Mouse (Mus musculus) monocyte, adult 2 months (primary cell): Measurements from ENCODE around the gene Fbxw2.
A peak's percentile ranks its signal among the peaks of the same experiment; 100 is the strongest.
"Not testable (repeated sequence)": the region's sequence is repeated elsewhere in the genome, so short reads cannot be mapped to it uniquely, and the experiment has no call there.

ENCODE experiments used
- DNase-seq, 2 experiments: peaks; one replicate each; pipeline ENCODE4 v3.0.0; 2022; ENCODE audit warnings: low spot score in 2 of 2, low read depth in 1 of 2

Fbxw2 gene

DNA sequence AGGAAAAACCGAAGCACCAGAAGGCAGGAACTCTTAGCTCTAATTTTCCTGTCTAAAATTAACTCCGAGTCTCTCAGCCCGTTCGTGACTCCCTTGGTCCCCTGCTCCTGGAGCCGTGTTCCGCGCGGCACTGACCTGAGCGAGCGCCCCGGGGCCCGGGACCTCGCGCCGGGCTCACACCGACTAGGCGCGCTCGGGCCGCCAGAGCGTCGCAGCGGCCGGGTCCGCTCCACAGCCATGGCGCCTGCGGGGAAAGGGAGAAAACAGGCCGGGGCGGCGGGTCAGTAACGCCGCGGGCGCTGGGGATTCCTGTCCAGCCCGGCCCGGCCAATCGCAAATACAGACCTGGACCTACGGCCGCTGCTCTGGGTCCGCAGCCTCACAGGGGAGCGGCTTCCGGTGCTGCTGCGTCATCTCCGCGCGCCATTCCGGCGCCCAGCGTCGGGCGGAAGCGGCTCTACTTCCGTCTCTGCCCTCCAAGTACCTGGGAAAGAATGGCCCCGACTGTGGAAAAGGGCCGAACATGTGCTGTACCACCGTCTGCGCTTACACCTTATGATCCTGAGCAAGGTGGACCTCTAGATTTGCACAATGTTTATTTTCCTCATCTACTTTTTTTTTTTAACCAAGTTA, at the start of gene Fbxw2:
Fbxw2 (minus strand) TSS at position 485 of the 633 bp plus-strand sequence.
- DNase-seq: peak; percentile 54 to 84

DNA sequence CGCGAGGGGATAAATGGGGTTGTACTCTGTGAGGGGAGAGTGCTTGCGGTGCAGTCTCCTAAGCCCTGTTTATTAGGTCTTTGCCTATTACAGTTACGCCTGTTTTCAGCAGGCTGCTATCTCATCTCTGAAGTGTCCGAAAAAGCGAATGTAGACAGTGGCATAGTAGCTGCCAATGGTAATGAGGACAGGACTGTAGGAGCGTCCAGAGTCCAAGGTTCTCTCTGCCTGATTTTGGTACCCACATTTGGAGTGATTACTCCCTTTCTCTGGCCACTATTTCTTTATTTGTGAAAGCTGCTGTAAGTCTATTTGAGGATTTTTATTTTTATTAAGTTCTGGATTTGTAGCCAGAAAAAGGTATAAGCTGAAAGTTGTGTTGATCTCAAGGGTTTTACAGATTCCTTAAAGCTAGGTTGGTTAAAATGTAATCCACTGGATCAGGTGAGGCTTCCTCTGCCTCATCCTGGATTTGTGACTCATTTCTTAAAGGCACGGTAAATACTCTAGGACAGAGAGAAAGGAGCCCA, 48.8 kb upstream of the Fbxw2 start, which contains the start of gene Psmd5:
Psmd5 (minus strand) TSS at position 153 of the 530 bp plus-strand sequence.
- DNase-seq: no peak

DNA sequence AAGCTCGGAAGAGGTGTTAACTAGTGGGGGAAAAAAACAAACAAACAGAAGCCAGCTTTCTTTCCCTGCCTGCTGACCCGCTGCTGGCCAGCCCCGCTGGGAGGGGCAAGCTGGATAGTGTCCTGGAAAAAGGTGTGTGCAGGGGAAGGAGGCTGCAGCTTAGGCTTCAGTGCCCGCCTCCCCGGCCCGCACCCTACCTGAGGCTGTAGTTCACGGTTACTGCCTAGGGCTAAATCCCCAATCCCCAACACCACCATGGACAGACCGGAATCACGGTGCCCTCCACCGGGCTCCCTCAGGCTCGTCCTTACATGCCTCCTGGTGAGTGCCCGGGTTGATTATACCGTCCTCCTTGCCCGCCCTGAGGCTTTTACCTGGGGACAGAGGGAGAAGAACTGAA, 48.2 kb upstream of the Fbxw2 start, which contains the start of gene Cutal:
Cutal (plus strand) TSS at position 126 of the 400 bp plus-strand sequence.
- no peak for DNase-seq

DNA sequence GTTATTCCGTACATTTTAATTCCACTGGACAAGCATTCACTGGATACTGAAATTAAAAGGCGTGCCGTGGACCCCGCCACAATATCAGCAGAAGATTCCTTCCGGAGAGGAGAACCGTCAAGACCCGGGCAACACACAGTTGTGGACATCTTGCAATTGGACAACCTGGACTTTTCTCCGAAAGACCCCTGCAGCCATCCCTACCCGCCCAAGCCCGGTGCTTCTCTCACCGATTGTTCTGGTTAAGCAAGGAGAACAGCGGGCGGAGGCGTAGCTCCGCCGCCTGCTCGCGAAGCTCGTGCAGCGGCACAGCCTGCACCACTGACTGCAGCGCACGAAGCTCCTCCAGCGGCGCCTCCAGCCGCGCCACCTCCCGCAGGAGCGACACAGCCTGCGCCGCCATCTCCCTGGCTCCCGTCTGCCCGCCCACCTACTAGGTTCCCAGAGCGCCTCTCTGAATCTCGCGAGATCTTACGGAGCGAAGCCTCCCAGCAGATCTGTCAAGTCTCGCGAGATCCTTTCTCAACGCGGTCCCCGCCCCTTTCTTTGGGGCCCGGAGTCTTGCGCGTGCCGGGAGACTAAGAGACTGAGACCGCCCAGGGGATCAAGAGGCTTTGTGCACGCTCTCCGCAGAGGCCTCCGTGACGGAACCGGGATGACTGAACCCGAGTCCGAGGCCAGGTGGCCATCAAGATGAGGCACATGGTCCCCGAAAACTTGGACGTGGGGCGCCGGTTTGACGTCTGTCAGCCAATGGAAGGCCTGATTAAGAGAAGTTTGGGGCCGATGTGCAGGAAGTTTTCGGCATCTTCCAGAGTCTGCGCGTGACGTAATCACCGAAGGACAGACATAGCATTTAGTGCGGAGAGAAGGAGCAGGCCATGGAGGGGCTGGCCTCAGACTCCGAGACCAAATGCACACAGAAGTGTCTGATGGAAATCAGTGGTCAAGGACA, 44.7 kb upstream of the Fbxw2 start:
- peak; percentile 86 to 90 for DNase-seq

DNA sequence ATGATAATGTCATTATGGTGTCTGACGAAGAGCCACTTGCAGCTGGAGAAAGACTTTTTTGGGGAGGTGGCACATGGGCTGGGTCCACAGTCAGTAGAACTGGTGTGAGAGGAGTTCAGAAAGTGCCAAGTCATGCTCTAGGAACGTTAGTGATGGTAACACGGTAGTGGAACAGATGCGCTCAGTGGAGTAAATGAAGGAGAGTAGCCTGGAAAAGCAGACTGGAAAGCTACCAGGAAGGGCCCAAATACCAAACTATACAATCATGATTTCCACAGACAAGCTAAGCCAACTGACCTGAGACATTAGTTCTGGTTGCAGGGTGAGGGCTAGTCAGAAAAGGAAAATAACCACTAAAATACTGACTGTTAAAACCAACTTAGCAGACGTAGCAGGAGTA, 43.6 kb upstream of the Fbxw2 start:
- DNase-seq: no peak

DNA sequence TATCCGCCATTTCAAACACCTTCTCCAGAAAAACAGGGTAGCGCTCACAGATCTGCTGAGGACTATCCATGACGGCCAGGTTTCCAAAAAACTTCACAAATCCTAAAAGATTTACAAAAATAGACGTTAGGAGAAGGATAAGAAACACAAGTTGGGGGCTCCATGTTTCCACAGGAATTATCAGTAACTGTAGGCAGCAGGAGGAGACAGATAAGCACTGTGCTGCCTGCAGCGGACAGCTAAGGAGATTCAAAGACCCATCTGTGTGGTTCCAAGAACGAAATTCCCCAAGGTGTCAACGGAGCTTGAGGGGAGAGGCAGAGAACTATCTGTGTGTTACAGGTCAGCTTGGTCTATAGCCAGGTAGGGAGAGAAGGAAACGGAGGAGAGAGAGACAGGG, 31.6 kb upstream of the Fbxw2 start:
- DNase-seq: no peak

DNA sequence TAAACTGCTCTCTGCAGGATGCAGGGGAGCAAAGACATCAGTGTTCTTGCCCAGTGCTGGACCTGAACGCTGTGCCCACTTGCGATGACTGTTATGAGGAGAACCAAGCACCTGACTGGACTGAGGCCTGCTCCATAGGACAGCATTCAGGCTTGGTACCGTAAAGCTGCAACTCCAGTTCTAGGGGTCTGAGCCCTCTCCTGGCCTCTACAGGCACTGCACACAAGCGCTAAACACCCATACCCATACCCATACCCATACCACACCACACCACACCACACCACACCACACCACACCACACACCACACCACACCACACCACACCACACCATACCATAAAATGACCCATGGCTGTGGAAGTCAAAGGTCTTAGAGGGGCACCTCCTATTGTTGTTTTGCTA, 29.2 kb upstream of the Fbxw2 start:
- DNase-seq: no peak

DNA sequence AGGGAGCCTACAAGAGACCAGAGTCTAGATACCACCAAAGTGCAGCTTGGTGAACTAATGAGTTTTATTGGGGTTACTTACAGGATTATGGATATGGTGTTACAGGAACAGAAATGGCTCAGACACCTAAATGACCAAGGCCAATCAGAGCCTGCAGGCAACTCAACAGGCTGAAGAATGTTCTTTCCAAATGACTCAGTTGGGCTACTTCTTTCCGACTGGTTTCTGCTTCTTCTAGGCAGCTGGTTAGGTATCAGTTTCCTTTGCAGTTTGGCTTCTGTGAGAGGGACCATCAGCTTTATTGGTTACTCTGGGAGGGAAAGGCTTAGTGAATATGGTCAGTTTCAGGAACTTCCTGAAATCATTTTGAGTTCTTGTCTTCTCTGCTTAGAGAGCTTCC, 21.6 kb upstream of the Fbxw2 start:
- DNase-seq: no peak

DNA sequence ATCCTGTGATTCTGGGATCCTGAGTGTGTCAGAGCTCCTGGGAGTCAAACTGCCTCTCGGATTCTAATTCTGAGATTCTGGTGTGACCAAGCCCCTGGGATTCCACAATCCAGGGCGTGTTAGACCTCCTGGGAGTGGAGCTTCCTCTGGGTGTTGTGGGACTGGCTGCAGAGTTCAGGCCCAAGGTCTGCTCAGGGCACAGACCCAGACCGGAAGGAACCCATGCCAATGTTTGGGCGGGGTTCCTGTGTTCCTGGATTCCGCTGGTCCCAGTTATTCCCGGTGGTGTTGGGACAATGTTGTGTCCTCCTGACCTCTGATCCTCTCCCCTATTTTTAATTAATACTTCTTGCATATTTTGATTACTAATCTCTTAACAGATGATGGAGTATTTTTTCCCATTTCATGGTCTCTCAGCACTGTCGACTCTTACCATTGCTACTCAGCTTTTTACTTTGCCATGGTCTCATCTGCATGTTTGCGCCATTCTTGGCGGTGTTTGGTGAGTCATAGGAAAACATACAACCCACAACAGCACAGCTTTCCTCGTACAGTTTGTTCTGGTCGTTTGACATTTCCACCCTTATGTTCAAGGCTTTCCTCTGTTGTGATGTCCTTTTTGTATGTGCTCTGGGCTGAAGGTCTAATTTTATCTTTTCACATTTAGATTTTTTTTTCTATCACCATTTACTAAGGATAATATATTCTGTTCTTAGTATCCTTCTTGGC, 17.3 kb upstream of the Fbxw2 start:
- no peak for DNase-seq

DNA sequence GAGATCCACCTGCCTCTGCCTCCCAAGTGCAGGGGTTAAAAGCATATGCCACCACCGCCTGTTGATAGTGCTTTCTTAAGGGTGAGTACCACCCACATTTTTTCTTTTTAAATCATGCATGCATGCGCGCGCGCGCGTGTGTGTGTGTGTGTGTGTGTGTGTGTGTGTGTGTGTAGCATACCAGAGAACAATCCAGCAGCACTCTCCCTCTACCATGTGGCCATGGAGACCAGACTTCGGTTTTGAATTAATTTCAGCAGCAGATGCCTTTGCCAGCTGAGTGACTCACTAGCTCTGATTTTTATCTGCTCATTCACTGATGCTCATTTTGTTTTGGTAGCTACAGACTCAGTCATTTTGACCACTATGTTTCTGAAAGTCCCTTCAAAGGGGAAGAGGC, 15.6 kb upstream of the Fbxw2 start:
- no peak for DNase-seq

DNA sequence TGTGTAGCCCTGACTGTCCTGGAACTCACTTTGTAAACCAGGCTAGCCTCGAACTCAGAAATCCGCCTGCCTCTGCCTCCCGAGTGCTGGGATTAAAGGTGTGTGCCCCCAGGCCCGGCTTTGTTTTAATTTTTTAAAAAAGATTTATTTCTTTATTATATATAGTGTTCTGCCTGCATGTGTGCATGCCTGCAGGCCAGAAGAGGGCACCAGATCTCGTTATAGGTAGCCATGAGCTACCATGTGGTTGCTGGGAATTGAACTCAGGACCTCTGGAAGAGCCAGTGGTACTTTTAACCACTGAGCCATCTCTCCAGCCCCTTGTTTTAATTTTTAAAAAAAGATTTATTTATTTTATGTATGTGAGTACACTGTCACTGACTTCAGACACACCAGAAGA, 14.0 kb upstream of the Fbxw2 start:
- DNase-seq: not testable (repeated sequence)

DNA sequence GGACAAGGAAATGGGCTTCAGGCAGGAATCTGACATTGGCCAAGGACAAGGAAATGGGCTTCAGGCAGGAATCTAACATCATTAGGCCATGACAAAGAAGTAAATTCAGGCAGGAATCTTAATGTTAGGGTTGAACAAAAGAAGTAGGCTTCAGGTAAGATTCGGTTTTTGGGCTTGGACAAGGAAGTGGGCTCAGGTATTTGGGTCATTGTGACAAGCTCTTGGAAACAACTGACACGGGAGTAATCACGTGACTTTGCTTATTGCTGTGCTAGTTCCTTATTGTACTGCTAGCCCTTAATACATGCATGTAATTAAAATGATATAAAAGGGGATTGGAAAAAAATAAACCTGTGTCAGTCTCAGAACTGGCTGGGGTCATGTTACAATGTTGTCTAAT, 9.6 kb upstream of the Fbxw2 start:
- no peak for DNase-seq

DNA sequence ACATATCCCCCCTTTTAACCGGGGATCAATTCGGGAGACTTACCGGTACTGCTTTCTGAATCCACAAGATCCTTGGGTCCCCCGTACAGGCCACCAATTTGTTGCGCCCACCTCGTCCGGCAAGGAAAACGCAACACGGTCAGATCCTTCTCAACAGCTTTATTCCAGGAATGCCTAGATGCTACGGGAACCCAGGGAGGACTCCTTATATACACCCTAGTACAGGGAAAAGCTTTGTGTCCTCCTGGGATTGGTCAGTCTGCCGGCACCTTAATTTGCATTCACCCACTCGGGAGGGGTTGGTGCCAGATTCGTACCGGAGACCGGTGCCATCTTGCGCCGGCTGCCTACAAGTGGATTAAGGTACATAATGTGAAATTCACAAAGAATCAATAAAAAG, 7.5 kb upstream of the Fbxw2 start:
- no peak for DNase-seq

DNA sequence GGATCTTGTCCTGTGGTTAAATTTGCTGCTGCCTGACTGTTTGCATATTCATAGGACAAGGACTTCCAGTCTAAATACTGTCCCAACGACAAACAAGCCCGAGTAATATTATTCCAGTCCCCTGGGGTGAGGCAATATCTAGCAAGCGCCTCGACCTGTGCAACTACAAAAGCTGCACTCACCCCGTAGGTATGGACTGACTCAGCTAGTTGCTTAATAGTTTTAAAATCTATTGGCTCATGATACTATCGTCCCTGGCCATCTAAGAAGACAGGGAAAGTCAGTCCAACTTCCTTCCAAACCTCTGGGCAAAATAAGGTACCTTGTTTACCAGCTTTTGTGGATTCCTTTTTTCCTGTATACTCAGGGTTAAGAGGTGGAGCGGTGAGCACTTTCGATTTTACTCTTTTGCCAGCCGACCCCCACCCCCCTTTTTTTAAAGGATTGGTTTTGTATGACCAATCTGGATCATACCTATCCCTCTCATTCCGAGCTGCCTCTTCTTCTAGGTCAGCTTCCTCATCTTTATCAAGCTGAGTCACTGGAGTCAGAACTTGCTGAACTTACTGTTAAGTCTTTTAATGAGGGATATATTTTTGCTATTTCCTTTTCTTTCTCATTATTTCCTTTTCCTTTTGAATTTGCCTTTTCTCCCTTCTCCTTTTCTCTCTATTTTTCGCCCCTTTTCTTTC, 6.8 kb upstream of the Fbxw2 start, which contains the start of gene Gm34653:
Gm34653 (plus strand) TSS at position 242 of the 692 bp plus-strand sequence.
- not testable (repeated sequence) for DNase-seq

DNA sequence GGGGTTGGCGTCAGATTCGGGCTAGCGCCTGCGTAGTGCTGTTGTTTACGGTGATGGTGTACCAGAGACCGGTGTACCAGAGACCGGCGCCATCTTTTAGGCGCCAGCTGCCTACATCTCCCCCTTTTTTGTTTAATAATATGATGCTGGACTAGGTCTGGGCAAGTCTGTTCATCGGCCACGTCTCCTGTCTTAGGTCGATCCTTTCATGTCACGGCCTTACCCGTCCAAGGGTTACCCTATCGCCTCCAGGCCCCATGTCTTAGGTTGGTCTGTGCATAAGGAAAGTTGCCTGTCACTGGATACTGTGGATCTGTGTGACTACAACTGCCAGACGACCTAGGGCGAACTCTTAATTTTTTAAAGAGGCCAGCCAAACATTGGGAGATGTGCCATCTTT, 4.0 kb upstream of the Fbxw2 start:
- not testable (repeated sequence) for DNase-seq

DNA sequence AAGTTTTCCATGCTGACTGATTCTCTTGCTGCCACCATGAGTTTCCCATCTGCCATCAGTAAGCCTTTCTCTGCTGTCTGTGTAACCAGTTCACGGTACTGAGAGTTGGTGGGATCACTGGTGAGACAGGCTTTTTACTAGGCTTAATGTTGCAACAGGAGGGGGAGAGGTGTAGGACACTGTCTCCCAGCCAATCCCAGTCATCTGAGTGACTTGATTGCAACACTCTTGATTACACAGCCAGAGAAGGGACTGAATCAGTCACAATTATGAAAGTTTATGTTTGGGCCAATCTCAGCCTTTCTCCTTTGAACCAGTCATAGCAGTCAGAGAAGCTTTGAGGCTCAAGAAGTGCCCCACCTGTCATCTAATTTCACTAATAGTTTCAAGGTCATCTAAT, 1.9 kb upstream of the Fbxw2 start:
- DNase-seq: peak in 1 of 2 experiments; percentile 5

DNA sequence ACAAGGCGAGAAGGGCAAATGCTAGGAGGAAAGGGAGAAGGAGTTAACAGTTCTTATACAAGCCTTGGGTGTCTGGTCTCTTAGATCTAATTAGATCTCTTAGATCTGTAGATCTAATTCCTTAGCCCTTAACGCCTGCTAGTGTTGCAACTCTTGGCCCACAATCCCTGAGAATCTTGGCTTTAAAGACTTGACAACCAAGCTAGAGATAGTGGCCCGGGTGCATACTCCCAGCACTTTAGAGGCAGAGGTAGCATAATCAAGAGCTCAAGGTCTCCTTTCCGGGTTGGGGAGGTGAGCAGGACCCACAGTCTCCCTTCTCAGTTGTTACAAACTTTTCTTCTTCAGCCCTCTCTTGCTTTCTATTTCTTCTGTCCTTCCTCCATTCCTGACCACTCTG, 1.5 kb upstream of the Fbxw2 start:
- DNase-seq: no peak

DNA sequence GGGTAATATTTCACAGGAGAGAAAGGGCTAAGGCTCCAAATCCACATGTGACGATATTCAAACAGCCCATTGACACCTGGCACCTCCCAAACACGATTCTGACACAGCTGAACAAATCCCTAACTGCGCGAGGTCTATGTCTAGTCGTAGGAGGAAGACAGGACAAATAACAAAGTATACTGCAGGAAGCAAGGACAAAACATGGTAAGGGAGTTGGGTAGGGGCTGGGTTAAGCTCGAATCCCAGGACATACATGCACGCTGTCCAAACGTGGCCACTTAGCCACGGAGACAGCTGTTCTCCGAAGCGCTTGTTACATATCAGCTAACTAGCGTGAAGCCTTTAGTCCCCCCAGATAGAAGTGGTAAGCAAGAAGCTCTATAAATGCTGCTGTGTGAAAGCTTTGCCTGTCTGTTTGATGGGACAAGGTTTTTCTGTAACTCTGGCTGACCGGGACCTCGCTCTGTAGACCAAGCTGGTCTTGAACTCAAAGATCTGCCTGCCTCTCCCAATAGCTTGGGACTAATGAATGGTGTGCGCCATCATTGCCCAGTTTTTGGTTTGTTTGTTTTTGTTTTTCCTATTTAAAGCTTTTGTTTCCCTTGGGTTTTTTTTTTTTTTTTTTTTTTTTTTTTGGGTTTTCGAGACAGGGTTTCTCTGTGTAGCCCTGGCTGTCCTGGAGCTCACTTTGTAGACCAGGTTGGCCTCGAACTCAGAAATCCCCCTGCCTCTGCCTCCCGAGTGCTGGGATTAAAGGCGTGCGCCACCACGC, 535 bp upstream of the Fbxw2 start:
- DNase-seq: no peak

DNA sequence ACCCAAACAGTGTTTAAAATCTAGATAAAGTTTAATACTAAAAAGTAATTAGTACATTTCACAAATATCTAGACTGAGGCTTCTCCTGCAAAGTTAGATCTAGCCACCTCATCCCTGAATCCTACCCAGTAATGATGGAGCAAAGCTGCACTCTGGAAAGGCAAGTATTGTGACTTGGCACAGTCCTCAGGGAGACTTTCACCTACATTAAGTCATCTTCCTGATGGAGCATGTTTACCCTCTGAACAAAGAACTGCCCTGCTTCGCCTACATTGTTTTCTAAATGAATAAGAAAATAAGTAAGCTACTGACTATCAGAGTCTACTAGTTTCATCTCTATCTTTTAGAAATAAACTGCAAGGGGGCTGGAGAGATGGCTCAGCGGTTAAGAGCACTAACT, 7.6 kb downstream of the Fbxw2 start:
- DNase-seq: no peak

DNA sequence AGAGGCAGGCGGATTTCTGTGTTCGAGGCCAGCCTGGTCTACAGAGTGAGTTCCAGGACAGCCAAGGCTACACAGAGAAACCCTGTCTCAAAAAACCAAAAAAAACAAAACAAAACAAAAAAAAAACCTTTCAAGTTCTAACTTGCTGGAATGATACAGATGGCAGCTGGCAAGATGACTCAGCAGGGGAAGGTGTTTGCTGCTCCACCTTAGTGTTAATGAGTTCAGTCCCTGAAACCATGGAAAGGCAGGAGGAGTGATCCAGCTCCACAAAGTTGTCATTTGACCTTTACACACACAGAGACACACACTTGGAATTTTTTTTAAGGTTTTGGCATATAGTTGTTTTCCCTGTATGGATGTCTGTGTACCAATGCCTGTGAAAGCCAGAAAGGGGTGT, 10.2 kb downstream of the Fbxw2 start:
- DNase-seq: not testable (repeated sequence)
